Mouse (Mus musculus) heart, embryonic 12.5 days (tissue): ENCODE results near the gene Ska2. TPM values are rescaled to one million over a fixed set of nuclear protein-coding genes. Genes with fewer than 3 reads are reported as not detected.
A peak's percentile ranks its signal among the peaks of the same experiment; 100 is the strongest.

Experiments
- ATAC-seq: fragments of 200-750 bp; cut with Nextera tagmentation; 2 replicates; pipeline ENCODE4 v1.8.0; 2017; ENCODE audit warnings: moderate TSS enrichment, moderate library complexity; ENCODE audit not compliant: insufficient number of reproducible peaks, low FRiP score
- H3K27ac ChIP-seq: fragments of 300-500 bp; sonication (generic); 2 replicates; pipeline ENCODE4 v1.5.1; 2016; ENCODE audit warnings: mild to moderate bottlenecking, moderate library complexity; ENCODE audit not compliant: poor library complexity, severe bottlenecking
- H3K27me3 ChIP-seq: fragments of 300-500 bp; sonication (generic); replicated peaks from 2 replicates; pipeline ENCODE4 v1.6.1; 2016; ENCODE audit warnings: mild to moderate bottlenecking, moderate library complexity
- H3K36me3 ChIP-seq: fragments of 300-500 bp; sonication (generic); 2 replicates; pipeline ENCODE4 v1.6.1; 2016; ENCODE audit warnings: mild to moderate bottlenecking, moderate library complexity
- H3K4me1 ChIP-seq: fragments of 300-500 bp; sonication (generic); replicated peaks from 2 replicates; pipeline ENCODE4 v1.6.1; 2016; ENCODE audit warnings: mild to moderate bottlenecking
- H3K4me2 ChIP-seq: fragments of 300-500 bp; sonication (generic); 2 replicates; pipeline ENCODE4 v1.6.1; 2016; ENCODE audit warnings: mild to moderate bottlenecking, moderate library complexity
- H3K4me3 ChIP-seq: fragments of 300-500 bp; sonication (generic); 2 replicates; pipeline ENCODE4 v1.5.1; 2016; ENCODE audit warnings: mild to moderate bottlenecking
- H3K9ac ChIP-seq: fragments of 300-500 bp; sonication (generic); 2 replicates; pipeline ENCODE4 v1.6.1; 2016; ENCODE audit warnings: mild to moderate bottlenecking, moderate library complexity
- H3K9me3 ChIP-seq: fragments of 300-500 bp; sonication (generic); replicated peaks from 2 replicates; pipeline ENCODE4 v1.6.1; 2016; ENCODE audit warnings: mild to moderate bottlenecking, moderate library complexity
- WGBS: fragments of 180-500 bp; shearing (Covaris S2); methylation state at CpG from one replicate; pipeline ENCODE4 v1.1.7; 2016; 5-methylcytosine and 5-hydroxymethylcytosine counted together
- polyA plus RNA-seq: library from polyadenylated mRNA; unstranded; fragments of >200 nt; fragmentation: Nextera tagmentation; extraction: Ambion mirVana; gene quantifications from 2 replicates; pipeline ENCODE4 v1.2.1, GENCODE M21; 2016

Gene Ska2
- polyA plus RNA-seq: 75.0 and 81.4 TPM in 2 replicates

DNA sequence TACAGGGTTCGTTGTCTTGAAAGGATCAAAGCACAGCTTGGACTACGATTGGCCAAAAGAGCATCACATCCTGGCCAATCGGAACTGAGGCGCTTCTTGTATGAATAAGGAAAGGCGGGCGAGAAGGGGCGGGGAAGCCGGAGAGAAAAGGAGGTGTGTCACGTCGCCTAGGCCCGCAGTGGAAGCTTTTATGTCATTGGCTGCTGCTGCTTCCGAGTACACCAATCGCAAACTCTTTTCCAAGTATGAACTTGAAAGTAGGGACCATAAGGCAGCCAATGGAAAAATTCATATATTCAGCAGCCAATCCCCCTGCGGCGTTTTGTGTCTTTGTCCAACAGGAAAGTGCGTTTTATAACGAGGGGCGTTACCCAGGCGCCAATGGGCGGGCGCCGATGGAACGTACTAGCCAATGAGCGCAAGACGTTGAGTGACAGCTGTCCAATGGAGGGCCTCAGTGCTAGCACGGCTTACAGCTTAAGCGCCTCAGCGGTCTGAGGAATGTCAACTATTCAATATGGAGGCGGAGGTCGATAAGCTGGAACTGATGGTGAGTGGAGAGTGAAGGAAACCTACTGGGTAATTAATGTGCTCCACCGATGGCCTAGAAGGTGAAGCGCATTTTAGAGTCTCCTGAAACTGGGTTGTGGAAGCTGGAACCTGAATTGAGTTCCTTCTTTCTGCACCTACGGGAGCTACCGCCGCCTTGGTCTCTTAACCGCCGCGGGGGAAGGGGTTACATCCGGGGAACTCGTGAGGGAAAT lies at the start of gene Ska2:
TSS of gene Ska2 (plus strand) at position 480 of the 764 bp plus-strand sequence.
- Histone ChIP-seq H3K4me2 (peak within 1 kb of the TSS; percentile 76), H3K4me1 (peaks cover 13% of the 10 kb centered on the region), H3K9me3 (no peaks in the 10 kb centered on the region), H3K27me3 (no peaks in the 10 kb centered on the region), H3K27ac (peak within 1 kb of the TSS; percentile 97), H3K9ac (peak within 1 kb of the TSS; percentile 96), H3K36me3 (peaks cover 35% of the 10 kb centered on the region), H3K4me3 (peak within 1 kb of the TSS; percentile 73)
- peak; percentile 99 for ATAC-seq
- WGBS: under 1% methylated on average over 40 of the region's 40 CpGs

DNA sequence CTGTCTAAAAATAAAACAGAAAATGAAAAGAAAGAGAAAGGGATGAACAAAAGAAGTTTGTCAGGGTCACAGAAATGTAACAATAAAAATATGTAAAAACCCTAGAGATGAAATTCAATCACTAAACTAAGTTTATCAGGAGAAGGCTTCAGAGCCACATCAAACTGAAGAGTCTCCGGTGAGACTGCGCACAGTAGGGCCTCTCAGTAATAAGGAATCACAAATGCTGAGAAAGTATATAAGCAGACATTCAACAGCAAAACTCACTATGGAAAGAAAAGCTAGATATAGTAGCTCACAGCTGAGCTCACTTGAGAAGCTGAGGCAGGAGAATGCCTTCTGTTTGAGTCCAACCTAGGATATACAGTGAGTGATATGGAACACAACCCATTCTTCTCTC lies 48.6 kb upstream of the Ska2 start:
- no peaks in the 10 kb centered on the region for H3K4me1 ChIP-seq
- H3K27ac ChIP-seq: no peak overlapping the region
- H3K27me3 ChIP-seq: no peaks in the 10 kb centered on the region
- H3K9me3 ChIP-seq: no peaks in the 10 kb centered on the region
- H3K9ac ChIP-seq: no peak overlapping the region
- peaks cover 41% of the 10 kb centered on the region for H3K36me3 ChIP-seq
- no peak overlapping the region for H3K4me3 ChIP-seq
- WGBS: 87% methylated on average over 2 of the region's 2 CpGs
- H3K4me2 ChIP-seq: no peak overlapping the region
- ATAC-seq: no peak

DNA sequence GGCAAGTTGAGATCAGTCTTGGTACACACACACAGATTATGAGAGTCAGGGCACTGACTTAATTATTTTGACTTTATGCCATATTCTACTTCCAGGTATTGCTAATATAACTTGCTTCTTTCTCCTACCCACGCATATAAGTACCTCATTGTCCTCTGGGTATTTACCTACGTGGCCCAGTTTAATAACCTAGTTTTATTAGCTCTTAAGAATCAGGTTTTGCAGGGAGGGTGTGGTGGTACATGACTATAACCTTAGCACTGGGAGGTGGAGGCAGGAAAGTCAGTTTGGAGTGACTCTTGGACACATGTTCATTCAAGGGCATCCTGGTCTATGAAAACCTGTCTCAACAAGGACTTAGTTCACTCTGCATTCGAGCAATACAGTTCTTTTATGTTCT lies 46.9 kb upstream of the Ska2 start:
- no peak overlapping the region for H3K4me2 ChIP-seq
- H3K4me3 ChIP-seq: no peak overlapping the region
- 66% methylated on average over 3 of the region's 3 CpGs for WGBS

GRCm38 (mm10) chr11:87073343-87073865 lies 35.6 kb upstream of the Ska2 start:
- peak overlapping the region; percentile 70 for H3K27ac ChIP-seq
- H3K4me1 ChIP-seq: peaks cover 7% of the 10 kb centered on the region
- H3K4me3 ChIP-seq: peak overlapping the region; percentile 69
- H3K27me3 ChIP-seq: no peaks in the 10 kb centered on the region
- H3K4me2 ChIP-seq: peak overlapping the region; percentile 93
- peaks cover 23% of the 10 kb centered on the region for H3K36me3 ChIP-seq
- H3K9me3 ChIP-seq: no peaks in the 10 kb centered on the region
- ATAC-seq: peak; percentile 70
- WGBS: under 1% methylated on average over 24 of the region's 24 CpGs
- peak overlapping the region; percentile 82 for H3K9ac ChIP-seq

More for the DNA sequence above, 46.9 kb upstream of the Ska2 start:
- Histone ChIP-seq H3K9ac (no peak overlapping the region), H3K27me3 (no peaks in the 10 kb centered on the region), H3K4me1 (no peaks in the 10 kb centered on the region), H3K27ac (no peak overlapping the region), H3K36me3 (peaks cover 29% of the 10 kb centered on the region), H3K9me3 (no peaks in the 10 kb centered on the region)
- ATAC-seq: no peak

GRCm38 (mm10) chr11:87073866-87074440 lies 35.1 kb upstream of the Ska2 start, which contains the start of gene Gdpd1:
Gene Gdpd1 (minus strand): TSS chr11:87074062.
- H3K4me1 ChIP-seq: peaks cover 7% of the 10 kb centered on the region
- peak within 1 kb of the TSS; percentile 69 for H3K4me3 ChIP-seq
- peak within 1 kb of the TSS; percentile 93 for H3K4me2 ChIP-seq
- 2% methylated on average over 43 of the region's 43 CpGs for WGBS
- peak; percentile 94 for ATAC-seq
- no peaks in the 10 kb centered on the region for H3K9me3 ChIP-seq
- H3K27ac ChIP-seq: peak within 1 kb of the TSS; percentile 70
- H3K9ac ChIP-seq: peak within 1 kb of the TSS; percentile 82
- H3K27me3 ChIP-seq: no peaks in the 10 kb centered on the region
- H3K36me3 ChIP-seq: peaks cover 28% of the 10 kb centered on the region

- Histone ChIP-seq H3K36me3 (peaks cover 57% of the 10 kb centered on the region), H3K27me3 (no peaks in the 10 kb centered on the region)
- no peak for ATAC-seq
Observed at GRCm38 (mm10) chr11:87083712-87084111, 25.3 kb upstream of the Ska2 start.

GRCm38 (mm10) chr11:87085461-87085860 lies 23.6 kb upstream of the Ska2 start:
- no peaks in the 10 kb centered on the region for H3K9me3 ChIP-seq
- 82% methylated on average over 13 of the region's 13 CpGs for WGBS
- ATAC-seq: no peak
- peak overlapping the region; percentile 87 for H3K4me2 ChIP-seq
- H3K4me1 ChIP-seq: peaks cover 20% of the 10 kb centered on the region
- H3K9ac ChIP-seq: peak overlapping the region; percentile 81; the same call in 1 of the 2 replicates
- peak overlapping the region; percentile 65 for H3K4me3 ChIP-seq
- H3K27me3 ChIP-seq: no peaks in the 10 kb centered on the region
- H3K27ac ChIP-seq: no peak overlapping the region
- peaks cover 49% of the 10 kb centered on the region for H3K36me3 ChIP-seq

More at GRCm38 (mm10) chr11:87083712-87084111, 25.3 kb upstream of the Ska2 start:
- no peak overlapping the region for H3K4me2 ChIP-seq
- WGBS: 75% methylated on average over 1 of the region's 1 CpGs
- H3K27ac ChIP-seq: no peak overlapping the region
- H3K9me3 ChIP-seq: no peaks in the 10 kb centered on the region
- H3K9ac ChIP-seq: no peak overlapping the region
- no peak overlapping the region for H3K4me3 ChIP-seq
- peaks cover 20% of the 10 kb centered on the region for H3K4me1 ChIP-seq

GRCm38 (mm10) chr11:87086290-87086984 lies 22.6 kb upstream of the Ska2 start, which contains the start of gene Smg8:
Gene Smg8 (minus strand): TSS chr11:87086774.
- H3K36me3 ChIP-seq: peaks cover 49% of the 10 kb centered on the region
- peak within 1 kb of the TSS; percentile 23 for H3K27ac ChIP-seq
- H3K9ac ChIP-seq: peak within 1 kb of the TSS; percentile 81
- H3K4me1 ChIP-seq: peaks cover 20% of the 10 kb centered on the region
- ATAC-seq: peak; percentile 90
- H3K4me2 ChIP-seq: peak within 1 kb of the TSS; percentile 87
- H3K27me3 ChIP-seq: no peaks in the 10 kb centered on the region
- WGBS: 1% methylated on average over 43 of the region's 43 CpGs
- H3K4me3 ChIP-seq: peak within 1 kb of the TSS; percentile 65
- no peaks in the 10 kb centered on the region for H3K9me3 ChIP-seq

DNA sequence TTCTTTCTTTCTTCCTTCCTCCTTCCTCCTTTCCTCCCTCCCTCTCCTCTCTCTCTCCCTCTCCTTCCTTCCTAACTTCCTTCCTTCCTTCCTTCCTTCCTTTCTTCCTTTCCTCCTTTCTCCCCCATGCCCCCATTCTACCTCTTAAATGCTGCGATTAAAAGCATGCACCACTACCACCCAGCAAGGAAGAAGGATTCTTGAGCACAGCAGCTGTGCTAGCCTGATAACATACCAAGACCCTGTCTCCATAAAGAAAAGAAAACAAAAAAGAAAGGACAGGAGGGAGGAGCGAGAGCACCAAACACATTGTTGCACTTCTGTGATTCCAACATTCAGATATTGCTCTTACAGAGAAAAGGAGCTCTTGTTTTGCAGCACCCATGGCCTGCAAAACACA lies 21.9 kb upstream of the Ska2 start:
- WGBS: 51% methylated on average over 2 of the region's 2 CpGs
- Histone ChIP-seq H3K4me1 (peaks cover 20% of the 10 kb centered on the region), H3K4me2 (peak overlapping the region; percentile 87), H3K36me3 (peaks cover 49% of the 10 kb centered on the region), H3K27me3 (no peaks in the 10 kb centered on the region), H3K9ac (peak overlapping the region; percentile 81; the same call in 1 of the 2 replicates), H3K27ac (no peak overlapping the region), H3K9me3 (no peaks in the 10 kb centered on the region), H3K4me3 (peak overlapping the region; percentile 65)
- ATAC-seq: no peak

DNA sequence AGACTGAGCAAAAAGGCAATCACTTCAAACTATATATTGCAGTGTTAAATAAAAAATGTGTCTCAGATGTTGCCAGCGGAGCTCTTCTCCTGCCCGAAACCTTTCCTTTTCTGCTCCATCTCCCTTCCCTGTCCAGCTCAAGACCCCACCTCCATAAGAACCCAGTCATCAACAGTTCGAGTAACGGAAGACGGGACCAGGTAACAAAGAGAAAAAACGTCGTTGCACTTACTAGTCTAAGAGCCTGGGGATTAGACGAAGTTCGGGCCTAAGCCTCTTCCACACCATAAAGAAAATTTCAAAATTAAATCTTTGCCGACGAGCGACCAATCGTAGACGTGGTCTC lies 652 bp upstream of the Ska2 start, which contains the start of gene Prr11:
TSS of gene Prr11 (minus strand) at position 300 of the 346 bp plus-strand sequence.
- under 1% methylated on average over 14 of the region's 14 CpGs for WGBS
- H3K9ac ChIP-seq: peak within 1 kb of the TSS; percentile 96
- no peaks in the 10 kb centered on the region for H3K27me3 ChIP-seq
- no peaks in the 10 kb centered on the region for H3K9me3 ChIP-seq
- peak; percentile 2; the same call in 1 of the 2 replicates for ATAC-seq
- peaks cover 13% of the 10 kb centered on the region for H3K4me1 ChIP-seq
- H3K4me3 ChIP-seq: peak within 1 kb of the TSS; percentile 73
- peak within 1 kb of the TSS; percentile 76 for H3K4me2 ChIP-seq
- peak within 1 kb of the TSS; percentile 97 for H3K27ac ChIP-seq
- H3K36me3 ChIP-seq: peaks cover 36% of the 10 kb centered on the region
